Mouse (Mus musculus) lung, adult 2 months (tissue): Measurements from ENCODE around the gene Dppa3. TPM values are rescaled to one million over a fixed set of nuclear protein-coding genes. Genes with fewer than 3 reads are reported as not detected.
A peak's percentile ranks its signal among the peaks of the same experiment; 100 is the strongest.

Source experiments
- DNase-seq: peaks from one replicate; pipeline ENCODE4 v3.0.0; 2022
- H3K4me1 ChIP-seq: fragments of 200-500 bp; 2 replicates; pipeline ENCODE4 v1.6.1; 2011; ENCODE audit warnings: low read length; ENCODE audit not compliant: control insufficient read depth, insufficient read depth
- H3K4me3 ChIP-seq: fragments of 200-500 bp; replicated peaks from 2 replicates; pipeline ENCODE3; 2011; ENCODE audit warnings: low read depth, mild to moderate bottlenecking, control low read depth, low read length; ENCODE audit errors: extremely low read depth
- CTCF ChIP-seq: fragments of 200-500 bp; IDR thresholded peaks from 2 replicates; pipeline ENCODE4 v1.5.1; 2011; ENCODE audit warnings: mild to moderate bottlenecking, low read length, control low read depth; ENCODE audit not compliant: insufficient read depth
- POLR2A ChIP-seq: fragments of 200-500 bp; IDR thresholded peaks from 2 replicates; pipeline ENCODE4 v1.6.1; 2011; ENCODE audit warnings: low read depth, mild to moderate bottlenecking, control low read depth, low read length, borderline replicate concordance; ENCODE audit errors: extremely low read depth
- WGBS: fragments of 180-500 bp; shearing (Covaris S2); methylation state at CpG from one replicate; pipeline ENCODE4 v1.1.7; 2018; 5-methylcytosine and 5-hydroxymethylcytosine counted together
- polyA plus RNA-seq: library from polyadenylated mRNA; depleted of rRNA; stranded (reverse); fragments of >200 nt; gene quantifications from 2 replicates; pipeline ENCODE4 v1.2.3, GENCODE M21; 2012

Gene Dppa3
- polyA plus RNA-seq, 1 experiment: not detected

DNA sequence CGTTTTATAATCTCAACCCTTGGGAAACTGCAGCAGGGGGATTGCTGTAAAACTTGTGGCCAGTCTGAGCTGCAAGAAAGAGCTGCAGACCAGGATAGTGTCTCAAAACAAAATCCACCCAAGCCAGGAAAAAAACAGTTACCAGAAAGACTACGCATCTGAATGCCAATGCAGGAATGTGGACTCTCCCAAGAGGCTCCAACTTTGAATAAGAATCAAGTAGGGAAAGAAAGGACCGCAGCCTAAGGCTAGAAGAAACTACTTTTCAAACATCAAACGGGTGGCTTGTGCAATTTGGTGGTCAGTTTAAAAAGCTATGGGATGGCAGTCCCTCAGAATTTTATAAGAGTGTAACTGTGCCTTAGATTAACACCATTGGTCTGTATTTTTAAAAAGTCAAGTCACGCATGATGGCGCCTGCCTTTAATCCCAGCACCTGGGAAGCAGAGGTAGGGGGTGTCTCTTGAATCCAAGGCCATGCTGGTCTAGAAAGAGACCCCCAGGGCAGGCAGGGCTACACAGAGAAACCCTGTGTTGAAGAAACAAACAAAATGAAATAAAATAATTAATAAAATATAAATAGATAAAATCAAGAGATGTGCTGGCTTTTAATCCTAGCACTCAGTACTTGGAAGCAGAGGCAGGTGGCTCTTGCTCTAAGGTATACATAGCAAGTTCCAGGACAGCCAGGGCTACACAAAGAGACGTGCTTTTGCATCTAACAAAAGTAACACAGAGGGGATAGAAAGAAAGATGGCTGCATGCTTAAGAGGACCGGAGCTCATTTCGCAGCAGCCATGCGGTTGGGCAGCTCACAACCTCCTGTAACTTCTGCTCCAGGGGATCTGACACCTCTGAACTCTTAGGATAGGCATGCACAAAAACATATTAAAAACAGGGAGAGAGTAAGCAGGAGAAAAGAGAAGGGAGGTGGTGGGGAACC is 17.5 kb upstream of the Dppa3 start:
- no peak for TF ChIP-seq POLR2A
- TF ChIP-seq CTCF: no peak
- Histone ChIP-seq H3K4me1 (no peaks in the 10 kb centered on the region), H3K4me3 (no peak overlapping the region)
- no peak for DNase-seq
- WGBS: 79% methylated on average over 10 of the region's 10 CpGs

DNA sequence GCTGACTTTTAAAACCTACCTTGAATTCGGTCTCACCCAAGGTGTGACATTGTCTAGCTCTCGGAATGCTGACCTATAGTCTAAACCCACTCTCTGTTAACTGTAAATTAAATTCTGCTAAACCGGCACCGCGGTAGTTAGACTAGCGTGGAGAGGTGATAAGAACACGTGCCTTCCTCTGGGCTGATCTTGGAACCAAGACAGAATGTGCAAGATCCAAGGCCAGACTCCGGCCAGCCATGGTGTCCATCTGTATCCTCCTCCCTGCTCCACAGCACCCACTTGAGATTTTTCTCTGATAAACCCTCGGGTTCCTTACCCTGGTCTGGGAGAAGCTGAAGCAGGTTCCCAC is 16.9 kb upstream of the Dppa3 start:
- TF ChIP-seq POLR2A (no peak), CTCF (no peak)
- WGBS: 41% methylated on average over 9 of the region's 9 CpGs
- no peaks in the 10 kb centered on the region for H3K4me1 ChIP-seq
- H3K4me3 ChIP-seq: no peak overlapping the region
- no peak for DNase-seq

DNA sequence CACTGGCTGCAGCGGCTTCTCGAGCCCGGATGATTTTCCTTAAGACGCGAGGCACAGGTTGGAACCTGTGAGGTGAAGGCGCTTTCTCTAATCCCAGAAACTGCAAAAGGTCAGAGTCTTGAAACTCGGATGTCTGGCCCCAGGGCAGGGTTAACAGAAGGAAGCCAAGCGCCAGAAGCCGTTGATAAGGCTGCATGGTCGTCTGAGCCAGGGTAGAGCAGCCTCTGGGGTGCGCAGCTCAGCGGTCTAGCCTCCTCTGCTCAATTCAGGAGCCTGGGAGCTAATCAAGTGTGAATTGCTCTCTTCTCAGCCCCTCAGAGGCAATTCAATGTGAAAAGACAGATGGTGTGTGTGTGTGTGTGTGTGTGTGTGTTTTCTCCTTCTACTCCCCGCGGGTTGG is 16.4 kb upstream of the Dppa3 start, which contains the start of gene Gdf3:
Gene Gdf3, minus strand, starts transcription at position 317 of the 400 bp plus-strand sequence.
- no peak within 1 kb of the TSS for H3K4me3 ChIP-seq
- 44% methylated on average over 14 of the region's 14 CpGs for WGBS
- no peak for DNase-seq
- TF ChIP-seq POLR2A (no peak), CTCF (no peak)
- no peaks in the 10 kb centered on the region for H3K4me1 ChIP-seq

DNA sequence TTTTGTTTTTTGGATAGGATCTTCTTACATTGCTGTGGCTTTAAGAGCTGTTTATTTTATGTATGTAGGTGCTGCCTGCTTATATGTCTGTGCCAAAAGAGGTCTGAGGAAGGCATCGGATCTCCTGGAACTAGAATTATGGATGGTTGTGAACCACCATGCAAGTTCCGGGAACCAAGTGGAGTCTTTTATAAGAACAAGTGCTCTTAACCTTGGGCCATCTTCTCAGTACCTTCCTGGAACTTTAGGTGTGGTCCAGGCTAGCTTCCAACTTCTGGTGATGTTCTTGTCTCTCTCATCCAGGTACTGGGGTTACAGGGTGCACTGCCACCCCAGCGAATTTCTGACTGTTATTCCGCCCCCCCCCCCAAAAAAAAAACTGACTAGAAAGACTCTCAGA is 13.8 kb upstream of the Dppa3 start:
- 66% methylated on average over 4 of the region's 4 CpGs for WGBS
- TF ChIP-seq CTCF: no peak
- no peak for TF ChIP-seq POLR2A

DNA sequence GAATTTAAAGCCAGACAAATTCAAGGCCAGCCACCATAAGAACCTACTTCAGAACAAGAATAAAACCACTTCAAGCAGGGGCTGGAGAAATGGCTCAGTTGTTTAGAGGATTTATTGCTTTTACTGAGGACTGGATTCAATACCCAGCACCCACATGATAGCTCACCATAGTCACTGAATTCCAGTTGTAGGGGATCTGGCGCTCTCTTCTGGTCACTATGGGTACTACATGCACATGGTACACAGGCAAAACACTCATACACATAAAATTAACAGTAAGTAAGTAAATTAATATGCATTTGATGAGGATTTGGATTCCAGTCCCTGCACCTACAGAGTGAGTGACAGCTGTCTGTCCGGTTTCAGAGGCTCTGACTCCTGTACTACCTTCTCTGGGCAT is 12.2 kb upstream of the Dppa3 start:
- no peaks in the 10 kb centered on the region for H3K4me1 ChIP-seq
- H3K4me3 ChIP-seq: no peak overlapping the region
- no peak for DNase-seq
- 54% methylated on average over 2 of the region's 2 CpGs for WGBS
- 0 out of 2 replicates have a peak, but pooled peaks have one; percentile 9 for TF ChIP-seq CTCF
- no peak for TF ChIP-seq POLR2A

More for the DNA sequence above, 13.8 kb upstream of the Dppa3 start:
- H3K4me3 ChIP-seq: no peak overlapping the region
- no peak for DNase-seq
- H3K4me1 ChIP-seq: no peaks in the 10 kb centered on the region

DNA sequence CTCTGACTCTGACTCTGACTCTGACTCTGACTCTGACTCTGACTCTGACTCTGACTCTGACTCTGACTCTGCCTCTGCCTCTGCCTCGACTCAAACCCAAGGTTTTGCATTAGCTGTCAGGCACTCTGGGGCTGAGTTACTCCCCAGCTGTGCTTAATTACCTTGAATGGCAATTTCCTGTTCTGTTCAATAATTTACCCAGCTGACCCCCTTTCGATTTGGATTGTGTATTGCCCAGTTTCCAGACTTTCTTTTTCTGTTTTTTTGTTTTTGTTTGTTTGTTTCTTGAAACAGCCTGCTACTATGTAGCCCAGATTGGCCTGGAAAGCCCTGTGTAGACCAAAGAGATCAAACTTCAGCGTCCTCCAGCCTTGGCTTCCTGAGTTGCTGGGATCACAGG is 10.2 kb upstream of the Dppa3 start:
- no peak for DNase-seq
- H3K4me1 ChIP-seq: no peaks in the 10 kb centered on the region
- no peak for TF ChIP-seq CTCF
- TF ChIP-seq POLR2A: no peak
- 61% methylated on average over 3 of the region's 3 CpGs for WGBS
- H3K4me3 ChIP-seq: no peak overlapping the region

DNA sequence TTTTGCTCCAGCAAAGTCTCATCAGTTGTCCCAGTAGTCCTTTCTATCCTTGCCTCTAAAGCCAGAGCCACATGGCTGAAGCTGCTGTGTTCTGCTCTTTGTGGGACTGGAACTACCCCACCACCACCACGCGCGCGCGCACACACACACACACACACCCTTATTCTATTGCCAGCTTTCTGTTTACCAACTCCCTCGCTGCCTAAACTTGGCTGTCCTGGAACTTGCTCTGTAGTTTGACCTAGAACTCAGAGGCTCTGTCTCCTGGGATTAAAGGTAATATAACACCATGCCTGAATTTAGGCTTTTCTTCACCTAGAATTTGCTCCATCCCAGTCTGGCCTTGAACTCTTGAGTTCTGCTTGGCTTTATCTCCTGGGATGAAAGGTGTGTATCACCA is 5.1 kb upstream of the Dppa3 start:
- WGBS: 85% methylated on average over 6 of the region's 6 CpGs
- Histone ChIP-seq H3K4me3 (no peak overlapping the region), H3K4me1 (no peaks in the 10 kb centered on the region)
- TF ChIP-seq CTCF: no peak
- TF ChIP-seq POLR2A: no peak
- no peak for DNase-seq

DNA sequence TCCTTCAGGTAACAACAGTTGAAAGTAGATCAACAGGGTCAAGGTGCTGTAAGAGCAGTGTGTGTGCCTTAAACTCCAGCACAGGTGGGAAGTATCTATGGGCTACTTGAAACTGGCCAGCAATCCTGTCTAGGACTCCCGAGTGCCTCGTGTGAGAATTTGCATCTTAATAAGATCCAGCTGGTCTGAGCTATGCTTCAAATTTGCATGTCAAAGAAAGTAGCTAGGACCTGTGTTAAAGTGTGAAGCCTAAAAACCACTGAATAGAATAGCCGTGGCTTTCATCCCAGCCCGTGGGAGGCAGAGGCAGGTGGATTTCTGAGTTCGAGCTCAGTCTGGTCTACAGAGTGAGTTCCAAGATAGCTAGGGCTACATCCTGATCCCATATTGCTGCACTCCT is 1.7 kb upstream of the Dppa3 start:
- TF ChIP-seq CTCF: no peak
- TF ChIP-seq POLR2A: no peak
- WGBS: 62% methylated on average over 5 of the region's 5 CpGs
- Histone ChIP-seq H3K4me3 (no peak overlapping the region), H3K4me1 (no peaks in the 10 kb centered on the region)
- DNase-seq: no peak

DNA sequence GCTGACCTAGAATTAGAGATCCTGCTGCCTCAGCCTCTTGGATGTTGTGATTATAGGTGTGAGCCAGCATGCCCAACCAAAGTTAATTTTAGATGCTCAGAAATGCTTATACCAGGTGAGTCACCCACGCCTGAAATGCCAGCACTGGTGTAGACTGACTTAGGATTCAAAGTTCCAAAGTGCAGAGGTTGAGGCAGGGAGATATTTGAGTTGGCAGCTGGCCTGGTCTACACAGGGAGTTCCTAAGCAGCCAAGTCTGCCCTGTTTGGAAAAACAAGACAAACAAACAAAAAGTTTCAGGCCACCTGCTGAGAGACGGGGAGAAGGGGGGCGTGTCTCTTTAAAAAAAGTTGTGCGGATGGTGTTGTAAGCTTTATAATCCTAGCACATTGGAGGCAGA is 1.1 kb upstream of the Dppa3 start:
- Histone ChIP-seq H3K4me3 (no peak overlapping the region), H3K4me1 (no peaks in the 10 kb centered on the region)
- 69% methylated on average over 4 of the region's 4 CpGs for WGBS
- DNase-seq: no peak
- no peak for TF ChIP-seq CTCF
- TF ChIP-seq POLR2A: no peak

DNA sequence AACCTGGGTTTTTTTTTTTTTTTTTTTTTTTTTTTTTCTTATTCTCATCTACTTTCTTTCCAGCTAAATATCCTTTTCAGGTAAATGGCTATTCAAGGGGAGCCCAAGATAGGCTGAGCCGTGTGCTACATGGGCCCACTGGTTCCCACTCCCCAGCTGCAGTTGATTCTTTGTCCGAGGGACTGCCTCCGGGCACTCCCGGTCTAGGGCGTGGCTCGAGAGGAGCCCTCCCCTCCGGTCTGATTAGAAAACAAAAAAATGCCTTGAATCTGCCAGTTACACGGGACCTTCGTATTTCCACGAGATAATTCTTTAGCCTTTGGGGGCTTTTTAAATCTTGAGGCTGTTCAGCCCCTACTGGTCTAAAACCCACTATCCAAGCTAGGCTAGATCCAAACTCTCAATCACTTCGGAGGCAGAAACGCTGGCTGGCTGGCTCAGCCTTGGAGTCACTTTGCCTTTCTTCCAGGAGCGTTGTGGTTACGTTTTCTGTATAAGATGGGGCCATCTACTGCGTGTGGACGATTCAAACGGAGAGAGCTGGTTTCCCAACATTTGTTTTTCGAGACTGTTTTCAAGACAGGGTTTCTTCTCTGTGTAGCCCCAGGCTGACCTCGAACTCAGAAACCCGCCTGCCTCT is 1.4 kb downstream of the Dppa3 start:
- WGBS: 19% methylated on average over 20 of the region's 20 CpGs
- TF ChIP-seq CTCF (no peak), POLR2A (no peak)
- Histone ChIP-seq H3K4me3 (peak overlapping the region; percentile 11), H3K4me1 (no peaks in the 10 kb centered on the region)
- no peak for DNase-seq
